Mouse (Mus musculus): ENCODE results near the gene Lamb3. TPM values are rescaled to one million over a fixed set of nuclear protein-coding genes. Genes with fewer than 3 reads are reported as not detected.

Lamb3 gene
- total RNA-seq, 1 experiment from 2014 or later, result 0.76 TPM

- DNase-seq, result peak; percentile 51
Observed at GRCm38 (mm10) chr1:193317159-193317559, 109.7 kb downstream of the Lamb3 start.

GRCm38 (mm10) chr1:193319721-193320120 is 112.2 kb downstream of the Lamb3 start:
- no peak for DNase-seq

GRCm38 (mm10) chr1:193320398-193320797 is 112.9 kb downstream of the Lamb3 start:
- no peak for DNase-seq

- no peak for DNase-seq
Observed at GRCm38 (mm10) chr1:193323686-193324085, 116.2 kb downstream of the Lamb3 start.

- DNase-seq, result peak; percentile 62
Observed at GRCm38 (mm10) chr1:193324224-193324623, 116.7 kb downstream of the Lamb3 start.

- no peak for DNase-seq
Observed at GRCm38 (mm10) chr1:193325891-193326290, 118.4 kb downstream of the Lamb3 start.

GRCm38 (mm10) chr1:193326456-193327145 is 119.1 kb downstream of the Lamb3 start:
- DNase-seq, result no peak

GRCm38 (mm10) chr1:193327216-193327615 is 119.7 kb downstream of the Lamb3 start:
- DNase-seq, result no peak

- DNase-seq, result no peak
Observed at GRCm38 (mm10) chr1:193327686-193328085, 120.2 kb downstream of the Lamb3 start.

- no peak for DNase-seq
Observed at GRCm38 (mm10) chr1:193329557-193329956, 122.1 kb downstream of the Lamb3 start.

- DNase-seq, result peak; percentile 84
Observed at GRCm38 (mm10) chr1:193330172-193330571, 122.7 kb downstream of the Lamb3 start.

GRCm38 (mm10) chr1:193330626-193331025 is 123.1 kb downstream of the Lamb3 start:
- no peak for DNase-seq

- DNase-seq, result no peak
Observed at GRCm38 (mm10) chr1:193332018-193332417, 124.5 kb downstream of the Lamb3 start.

GRCm38 (mm10) chr1:193332671-193333070 is 125.2 kb downstream of the Lamb3 start:
- DNase-seq, result no peak

- DNase-seq, result no peak
Observed at GRCm38 (mm10) chr1:193333776-193334175, 126.3 kb downstream of the Lamb3 start.

GRCm38 (mm10) chr1:193334546-193334945 is 127.0 kb downstream of the Lamb3 start:
- no peak for DNase-seq

- no peak for DNase-seq
Observed at GRCm38 (mm10) chr1:193336122-193337017, 128.9 kb downstream of the Lamb3 start.

- no peak for DNase-seq
Observed at GRCm38 (mm10) chr1:193337018-193337321, 129.5 kb downstream of the Lamb3 start.

GRCm38 (mm10) chr1:193337787-193338310 is 130.3 kb downstream of the Lamb3 start:
- no peak for DNase-seq

GRCm38 (mm10) chr1:193338363-193338995 is 131.0 kb downstream of the Lamb3 start:
- DNase-seq, result no peak

- DNase-seq, result peak; percentile 87
Observed at GRCm38 (mm10) chr1:193342198-193342946, 134.9 kb downstream of the Lamb3 start.

- no peak for DNase-seq
Observed at GRCm38 (mm10) chr1:193343853-193344252, 136.4 kb downstream of the Lamb3 start.

All from adrenal gland, postnatal 25 days (tissue).